Mouse (Mus musculus): ENCODE results near the gene Tollip.

Gene Tollip

DNA sequence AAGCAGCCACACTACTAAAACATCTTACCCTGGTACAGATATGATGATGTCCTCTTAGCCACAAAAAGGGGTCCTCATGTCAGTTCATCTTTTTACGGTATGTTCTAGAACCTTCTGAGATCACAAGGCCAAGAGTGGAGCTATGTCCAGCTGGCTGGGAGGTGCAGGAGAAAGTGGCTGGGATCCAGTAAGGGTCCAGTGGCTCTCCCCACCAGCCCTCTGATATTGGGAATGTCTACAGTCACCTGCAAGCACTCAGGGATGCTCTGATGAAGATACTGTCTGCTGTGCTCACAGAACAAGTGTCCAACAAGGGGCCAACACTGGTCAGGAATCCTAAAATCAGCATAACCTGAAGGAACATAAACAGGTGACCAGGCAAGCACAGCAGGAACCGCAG, at the start of gene Tollip:
TSS of gene Tollip (minus strand) at position 101 of the 400 bp plus-strand sequence.
- DNase-seq (ENCODE audit: inconsistent ontology term): no peak

GRCm38 (mm10) chr7:141966281-141966680, 48.0 kb upstream of the Tollip start:
- no peak for DNase-seq (ENCODE audit: inconsistent ontology term)

DNA sequence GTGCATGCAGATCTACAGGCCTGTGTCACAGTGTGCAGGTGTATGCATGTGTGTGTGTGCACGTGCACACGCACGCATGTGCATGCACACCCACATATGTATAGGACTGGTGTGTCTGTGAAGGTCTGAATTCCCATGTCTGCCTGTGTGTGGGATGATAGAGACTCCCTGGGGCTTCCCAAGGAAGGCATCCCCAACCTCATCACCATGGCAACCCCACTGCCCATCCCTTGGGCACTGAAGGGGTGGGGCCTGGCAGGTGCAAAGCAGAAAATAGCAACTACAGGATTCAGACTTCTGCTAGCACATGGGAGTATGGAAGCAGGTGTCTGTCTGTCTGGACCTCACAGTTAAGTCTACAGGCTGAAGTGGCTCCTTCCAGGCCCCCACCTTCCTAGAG, 44.2 kb upstream of the Tollip start:
- no peak for DNase-seq (ENCODE audit: inconsistent ontology term)

DNA sequence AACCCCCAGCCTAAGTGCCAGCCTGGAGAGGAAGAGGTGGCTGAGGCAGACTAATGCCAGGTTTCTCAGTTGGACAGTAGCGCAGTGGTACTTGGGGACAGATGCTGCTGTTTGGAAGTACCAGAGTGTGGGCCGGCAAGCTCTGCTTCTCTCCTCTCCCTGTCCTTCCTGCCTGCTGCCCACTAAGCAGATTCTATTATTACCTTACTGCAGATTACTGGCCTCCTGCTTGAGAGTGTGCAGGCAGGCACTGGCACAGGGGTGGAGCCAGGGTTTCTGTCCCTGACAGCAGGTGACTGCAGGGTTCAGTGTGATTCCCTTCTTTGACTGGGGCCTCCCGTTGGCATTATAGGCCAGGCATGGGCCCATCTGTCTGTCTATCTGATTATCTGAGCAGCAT, 43.2 kb upstream of the Tollip start:
- DNase-seq (ENCODE audit: inconsistent ontology term): no peak

DNA sequence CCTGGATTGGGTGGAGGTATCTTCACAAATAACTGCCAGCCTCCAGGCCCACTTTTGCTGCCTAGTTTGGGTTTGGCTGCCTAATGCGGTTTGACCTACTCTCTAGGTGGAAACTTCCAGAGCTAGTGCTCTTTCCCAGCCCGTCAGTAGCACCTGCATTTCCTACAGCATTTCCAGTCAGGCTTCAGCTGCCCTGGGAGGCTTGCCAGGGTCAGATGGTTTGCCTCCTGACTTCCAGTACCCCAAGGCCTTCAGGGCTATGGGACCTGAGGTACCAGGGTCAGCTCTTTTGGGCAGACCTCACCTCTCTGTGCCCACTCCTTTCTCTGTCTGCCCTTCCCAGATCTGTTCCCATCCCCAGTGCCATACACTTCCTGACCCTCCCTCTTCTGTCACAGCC, 42.6 kb upstream of the Tollip start:
- no peak for DNase-seq (ENCODE audit: inconsistent ontology term)

DNA sequence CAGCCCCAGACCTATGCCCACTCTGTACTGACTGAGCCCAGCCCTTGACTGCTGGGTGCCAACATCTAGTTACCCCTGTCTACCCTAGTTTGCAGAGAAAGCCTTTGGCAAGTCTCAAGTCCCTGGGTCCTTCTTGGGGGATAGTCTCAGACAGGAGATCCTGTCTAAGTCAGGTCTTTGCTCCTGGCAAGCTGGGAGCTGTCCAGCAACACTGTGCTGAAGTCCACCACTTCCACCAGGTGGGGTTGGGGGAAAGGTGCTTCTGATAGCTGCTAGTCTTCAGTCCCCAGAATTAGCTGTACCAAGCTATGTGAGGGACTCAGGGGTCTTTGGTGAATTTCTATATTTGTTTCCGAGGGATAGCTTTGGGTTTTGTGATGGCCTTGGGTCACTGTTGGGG, 40.8 kb upstream of the Tollip start:
- no peak for DNase-seq (ENCODE audit: inconsistent ontology term)

DNA sequence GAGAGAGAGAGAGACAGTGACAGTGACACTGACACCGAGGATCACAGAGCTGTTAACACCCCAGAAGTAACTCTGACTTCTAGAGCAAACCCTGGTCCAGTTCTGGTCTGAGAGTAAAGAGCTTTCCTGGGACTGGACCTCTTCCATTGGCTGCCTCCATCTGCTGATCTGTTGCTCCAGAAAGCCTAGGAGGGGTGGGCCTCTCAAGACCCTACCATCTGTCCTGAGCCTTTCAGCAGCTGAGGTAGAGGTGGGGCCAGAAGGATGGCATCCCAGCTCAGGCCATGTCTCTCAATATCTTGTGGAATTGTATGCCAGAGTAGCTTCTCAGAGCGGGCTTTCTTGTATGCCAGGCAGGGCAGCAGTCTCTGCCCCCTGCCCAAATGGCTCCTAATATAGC, 39.9 kb upstream of the Tollip start:
- no peak for DNase-seq (ENCODE audit: inconsistent ontology term)

DNA sequence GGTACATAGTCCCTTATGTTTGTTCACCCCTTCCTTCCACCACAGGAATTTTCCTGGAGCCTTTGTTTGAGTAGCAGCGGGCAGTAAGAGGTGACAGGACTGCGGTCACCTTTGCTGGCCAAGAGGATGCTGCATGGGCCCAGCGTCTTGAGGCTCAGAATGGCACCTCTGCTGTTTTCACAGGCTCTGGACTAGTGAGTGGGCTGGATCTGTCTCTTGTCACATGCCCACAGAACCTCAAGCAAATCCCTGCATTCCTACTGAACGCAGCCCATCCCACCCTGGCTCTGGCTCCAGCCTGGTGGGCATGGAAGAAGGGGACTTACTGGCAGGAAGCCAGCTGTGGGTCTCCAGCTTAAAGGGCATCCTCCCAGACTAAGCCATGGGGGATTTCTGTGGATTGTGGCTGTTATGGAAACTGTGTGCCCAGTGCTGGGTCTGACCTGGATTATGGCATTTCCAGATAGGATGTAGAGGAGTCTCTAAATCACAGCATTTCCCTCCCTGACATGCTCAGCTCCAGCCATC, 39.3 kb upstream of the Tollip start:
- DNase-seq (ENCODE audit: inconsistent ontology term): no peak

DNA sequence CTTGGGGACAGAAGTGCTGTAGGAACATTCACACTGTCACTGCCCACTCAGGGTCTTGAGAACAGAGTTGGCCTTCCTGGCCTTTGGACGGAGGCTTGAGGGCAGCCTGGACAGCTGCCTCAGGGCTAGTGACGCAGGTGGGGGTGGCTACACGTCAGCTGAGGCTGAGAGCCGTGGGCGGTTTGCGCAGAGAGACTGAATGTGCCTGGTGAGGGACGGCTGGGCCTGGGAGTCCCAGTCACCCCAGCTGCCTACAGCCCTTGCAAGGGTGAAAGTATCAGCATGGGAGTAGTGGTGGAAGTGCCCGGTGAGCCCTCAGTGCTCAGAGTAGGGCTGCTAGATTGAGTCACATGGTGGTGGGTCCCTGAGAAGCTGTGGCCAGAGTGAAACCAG, 37.9 kb upstream of the Tollip start:
- DNase-seq (ENCODE audit: inconsistent ontology term): no peak

DNA sequence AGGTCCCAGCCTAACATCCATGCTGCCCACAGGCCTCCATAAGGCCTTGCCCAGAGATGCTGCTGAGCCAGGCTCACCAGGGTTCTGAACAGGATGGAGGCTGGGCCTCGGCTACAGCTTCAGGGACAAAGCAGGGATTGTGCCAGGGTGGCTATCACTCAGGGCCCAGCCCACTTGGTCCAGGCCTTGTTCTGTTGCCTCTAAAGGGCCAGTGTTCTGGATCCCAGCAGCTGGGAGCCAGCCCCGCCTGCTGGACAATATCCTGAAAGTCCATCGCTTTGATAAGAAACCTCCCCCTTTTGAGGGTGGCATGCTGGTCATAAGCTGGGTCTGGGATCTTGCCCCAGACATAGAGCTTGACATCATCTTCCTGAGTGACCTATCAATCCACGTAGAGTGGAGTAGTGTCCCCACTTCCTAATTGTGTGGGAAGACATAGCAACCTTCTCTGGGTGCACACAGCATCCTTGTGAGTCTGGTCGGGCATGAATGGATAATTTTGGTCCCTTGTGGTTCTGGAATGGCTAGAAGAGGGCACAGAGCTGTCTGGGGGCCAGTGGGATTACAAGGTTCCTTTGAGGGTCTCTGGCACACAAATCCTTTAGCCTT, 37.4 kb upstream of the Tollip start:
- DNase-seq (ENCODE audit: inconsistent ontology term): no peak

GRCm38 (mm10) chr7:141953616-141954015, 35.3 kb upstream of the Tollip start:
- DNase-seq (ENCODE audit: inconsistent ontology term): no peak

GRCm38 (mm10) chr7:141952920-141953319, 34.6 kb upstream of the Tollip start:
- no peak for DNase-seq (ENCODE audit: inconsistent ontology term)

DNA sequence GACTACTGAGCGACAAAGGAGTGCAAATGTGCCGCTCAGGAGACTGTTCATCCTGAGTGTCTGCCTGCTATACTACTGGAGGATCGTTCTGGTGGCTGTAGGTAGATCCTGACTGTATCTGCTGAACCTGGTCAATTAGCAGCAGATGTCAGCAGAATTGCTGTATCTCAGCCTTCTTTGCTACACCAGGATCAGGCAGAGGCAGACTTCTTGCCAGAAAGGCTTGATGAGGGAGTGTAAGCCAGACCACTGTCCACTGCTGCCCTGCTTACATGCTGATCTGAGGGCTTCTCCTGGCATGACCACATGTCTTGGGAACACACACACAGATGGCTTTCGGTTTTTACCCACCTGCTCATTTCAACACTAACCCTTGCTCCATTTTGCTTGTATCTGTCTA, 33.5 kb upstream of the Tollip start:
- no peak for DNase-seq (ENCODE audit: inconsistent ontology term)

GRCm38 (mm10) chr7:141950104-141951013, 32.1 kb upstream of the Tollip start:
- peak; percentile 15 for DNase-seq (ENCODE audit: inconsistent ontology term)

DNA sequence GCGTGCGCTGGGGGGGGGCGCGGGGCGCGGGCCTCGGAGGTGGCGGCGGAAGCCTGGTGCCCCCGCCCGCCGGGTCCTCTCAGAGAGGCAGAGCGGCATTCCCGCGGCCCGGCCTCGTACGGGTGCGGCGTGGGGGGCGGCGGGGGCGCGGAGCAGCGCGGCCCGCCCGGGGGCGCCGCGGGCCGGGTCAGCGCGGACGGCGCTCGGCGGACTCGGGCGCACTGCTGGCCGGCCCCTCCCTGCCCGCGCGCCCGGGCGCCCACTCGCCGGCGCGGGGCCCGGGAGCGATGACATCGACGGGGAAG, 31.4 kb upstream of the Tollip start:
- DNase-seq (ENCODE audit: inconsistent ontology term): no peak

GRCm38 (mm10) chr7:141948906-141949798, 30.8 kb upstream of the Tollip start, which contains the start of gene Brsk2:
Gene Brsk2, plus strand, starts transcription at chr7:141949751.
- DNase-seq (ENCODE audit: inconsistent ontology term): peak; percentile 91

DNA sequence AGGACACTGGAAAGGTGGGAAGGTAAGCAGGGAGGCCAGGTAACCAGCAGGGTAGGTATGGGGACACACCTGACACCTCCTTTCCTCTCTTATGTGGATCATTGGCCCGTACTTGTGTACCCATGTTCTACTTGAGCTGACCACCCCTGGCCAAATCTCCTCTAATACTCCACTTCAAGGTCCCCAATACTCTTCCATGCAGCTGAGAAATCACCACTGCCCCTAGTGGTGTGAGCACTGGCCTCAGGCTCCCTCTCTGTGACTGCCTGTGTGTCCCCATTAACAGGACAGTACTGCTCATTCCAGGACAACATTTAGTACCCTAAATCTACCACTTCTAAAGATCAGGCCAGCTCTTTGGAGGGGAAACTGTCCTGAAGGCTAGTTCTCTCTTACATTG, 29.7 kb upstream of the Tollip start:
- DNase-seq (ENCODE audit: inconsistent ontology term): no peak

DNA sequence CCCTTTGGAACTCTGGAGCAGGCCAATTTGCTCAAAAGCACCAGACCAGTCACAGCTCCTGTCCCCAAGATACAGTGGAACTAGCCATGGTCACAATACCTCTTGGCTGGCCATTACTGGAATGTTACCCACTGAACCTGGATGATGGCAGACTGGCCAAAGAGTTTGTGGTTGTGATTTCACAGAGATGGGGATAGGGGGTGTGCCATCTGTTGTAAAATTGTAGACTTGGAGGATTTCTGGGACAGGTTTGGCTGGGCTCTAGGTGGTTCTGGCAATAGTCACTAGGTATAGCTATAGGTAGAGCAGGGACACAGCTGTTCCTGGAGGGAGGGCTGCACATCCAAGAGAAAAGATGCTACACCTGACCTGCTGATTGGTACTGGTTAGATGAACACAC, 29.2 kb upstream of the Tollip start:
- DNase-seq (ENCODE audit: inconsistent ontology term): no peak

GRCm38 (mm10) chr7:141945927-141946326, 27.6 kb upstream of the Tollip start:
- DNase-seq (ENCODE audit: inconsistent ontology term): no peak

- no peak for DNase-seq (ENCODE audit: inconsistent ontology term)
Observed at GRCm38 (mm10) chr7:141943444-141943843, 25.1 kb upstream of the Tollip start.

DNA sequence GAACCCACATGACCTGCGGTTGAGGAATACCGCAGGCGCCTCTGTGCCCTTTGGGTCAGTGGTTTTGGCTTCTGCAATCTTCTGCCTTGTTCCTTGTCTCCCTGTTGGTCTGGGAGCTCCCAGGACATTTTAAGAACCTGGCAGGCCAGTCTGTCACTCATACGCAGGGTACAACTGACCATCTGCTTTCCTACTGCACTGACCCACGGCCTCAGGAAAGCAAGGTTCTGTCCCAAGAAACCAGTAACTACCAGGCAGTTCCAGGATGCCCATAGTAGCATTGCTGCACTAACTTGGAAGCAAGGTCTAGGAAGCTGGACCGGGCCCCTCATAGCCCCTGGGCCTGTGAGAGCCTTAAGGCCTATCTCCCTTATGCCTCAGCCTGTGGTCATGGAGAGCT, 16.6 kb upstream of the Tollip start:
- no peak for DNase-seq (ENCODE audit: inconsistent ontology term)

All from Muller cell, postnatal 12 days (primary cell).